Mouse (Mus musculus) intestine, embryonic 15.5 days (tissue): ENCODE measurements around the gene Gm10073. TPM values are rescaled to one million over a fixed set of nuclear protein-coding genes. Genes with fewer than 3 reads are reported as not detected.

ENCODE experiments used
- ATAC-seq: fragments of 200-750 bp; cut with Nextera tagmentation; 2 replicates; pipeline ENCODE4 v1.8.0; 2017; ENCODE audit warnings: moderate TSS enrichment, moderate library complexity
- H3K27ac ChIP-seq: fragments of 300-500 bp; sonication (generic); 2 replicates; pipeline ENCODE4 v1.5.1; 2015; ENCODE audit warnings: mild to moderate bottlenecking, inconsistent platforms
- H3K27me3 ChIP-seq: fragments of 300-500 bp; sonication (generic); replicated peaks from 2 replicates; pipeline ENCODE4 v1.6.1; 2015; ENCODE audit warnings: inconsistent platforms
- H3K36me3 ChIP-seq: fragments of 300-500 bp; sonication (generic); 2 replicates; pipeline ENCODE4 v1.6.1; 2015; ENCODE audit warnings: inconsistent platforms
- H3K4me1 ChIP-seq: fragments of 300-500 bp; sonication (generic); replicated peaks from 2 replicates; pipeline ENCODE4 v1.6.1; 2015; ENCODE audit warnings: inconsistent platforms
- H3K4me2 ChIP-seq: fragments of 300-500 bp; sonication (generic); replicated peaks from 2 replicates; pipeline ENCODE4 v1.6.1; 2015; ENCODE audit warnings: mild to moderate bottlenecking, inconsistent platforms
- H3K4me3 ChIP-seq: fragments of 300-500 bp; sonication (generic); replicated peaks from 2 replicates; pipeline ENCODE4 v1.5.1; 2015; ENCODE audit warnings: inconsistent platforms
- H3K9ac ChIP-seq: fragments of 300-500 bp; sonication (generic); 2 replicates; pipeline ENCODE4 v1.6.1; 2015; ENCODE audit warnings: inconsistent platforms
- H3K9me3 ChIP-seq: fragments of 300-500 bp; sonication (generic); 2 replicates; pipeline ENCODE4 v1.6.1; 2016; ENCODE audit warnings: inconsistent platforms
- WGBS: fragments of 180-500 bp; shearing (Covaris S2); methylation state at CpG from one replicate; pipeline ENCODE4 v1.1.7; 2015; 5-methylcytosine and 5-hydroxymethylcytosine counted together
- polyA plus RNA-seq: library from polyadenylated mRNA; unstranded; fragments of >200 nt; fragmentation: Nextera tagmentation; extraction: Ambion mirVana; gene quantifications from 2 replicates; pipeline ENCODE4 v1.2.1, GENCODE M21; 2015

Gene Gm10073
- polyA plus RNA-seq, 1 experiment from 2014 or later, result 15.5 TPM

GRCm38 (mm10) chr8:106570386-106570785, 2.9 kb downstream of the Gm10073 start:
- no peak overlapping the region for H3K4me2 ChIP-seq
- peak; percentile 71 for ATAC-seq
- no peaks in the 10 kb centered on the region for H3K36me3 ChIP-seq
- H3K4me3 ChIP-seq, result no peak overlapping the region
- H3K9me3 ChIP-seq, result no peaks in the 10 kb centered on the region
- peak overlapping the region; percentile 77 for H3K27ac ChIP-seq
- no peaks in the 10 kb centered on the region for H3K27me3 ChIP-seq
- no peaks in the 10 kb centered on the region for H3K4me1 ChIP-seq
- H3K9ac ChIP-seq, result no peak overlapping the region
- WGBS, result 56% methylated on average over 4 of the region's 4 CpGs

GRCm38 (mm10) chr8:106569006-106569405, 4.3 kb downstream of the Gm10073 start:
- Histone ChIP-seq H3K4me3 (no peak overlapping the region), H3K4me2 (no peak overlapping the region), H3K4me1 (no peaks in the 10 kb centered on the region), H3K9me3 (no peaks in the 10 kb centered on the region), H3K9ac (no peak overlapping the region), H3K27me3 (no peaks in the 10 kb centered on the region), H3K27ac (no peak overlapping the region), H3K36me3 (no peaks in the 10 kb centered on the region)
- ATAC-seq, result no peak
- WGBS, result 85% methylated on average over 7 of the region's 7 CpGs

GRCm38 (mm10) chr8:106563691-106564182, 9.5 kb downstream of the Gm10073 start:
- Histone ChIP-seq H3K4me2 (no peak overlapping the region), H3K27ac (peak overlapping the region; percentile 30), H3K9me3 (no peaks in the 10 kb centered on the region), H3K4me3 (no peak overlapping the region), H3K4me1 (peaks cover 3% of the 10 kb centered on the region; the same call in 1 of the 2 replicates), H3K27me3 (no peaks in the 10 kb centered on the region), H3K36me3 (no peaks in the 10 kb centered on the region), H3K9ac (no peak overlapping the region; the same call in 1 of the 2 replicates)
- ATAC-seq, result peak; percentile 52
- WGBS, result 75% methylated on average over 3 of the region's 3 CpGs

- WGBS, result 24% methylated on average over 21 of the region's 21 CpGs
- 0 out of 2 replicates have a peak overlapping the region, but pooled peaks have one; percentile 17 for H3K4me2 ChIP-seq
- ATAC-seq, result peak; percentile 85
- H3K9me3 ChIP-seq, result no peaks in the 10 kb centered on the region
- no peak overlapping the region for H3K4me3 ChIP-seq
- no peaks in the 10 kb centered on the region for H3K36me3 ChIP-seq
- H3K27me3 ChIP-seq, result no peaks in the 10 kb centered on the region
- peaks cover 3% of the 10 kb centered on the region; the same call in 1 of the 2 replicates for H3K4me1 ChIP-seq
- H3K9ac ChIP-seq, result no peak overlapping the region
- no peak overlapping the region for H3K27ac ChIP-seq
Measured at GRCm38 (mm10) chr8:106561097-106561865, 12.0 kb downstream of the Gm10073 start.

GRCm38 (mm10) chr8:106559844-106560243, 13.4 kb downstream of the Gm10073 start:
- Histone ChIP-seq H3K27ac (no peak overlapping the region), H3K9me3 (no peaks in the 10 kb centered on the region), H3K4me2 (no peak overlapping the region), H3K9ac (no peak overlapping the region), H3K4me1 (peaks cover 3% of the 10 kb centered on the region; the same call in 1 of the 2 replicates), H3K36me3 (no peaks in the 10 kb centered on the region), H3K4me3 (no peak overlapping the region), H3K27me3 (no peaks in the 10 kb centered on the region)
- 39% methylated on average over 9 of the region's 9 CpGs for WGBS
- ATAC-seq, result no peak

GRCm38 (mm10) chr8:106556068-106556645, 17.1 kb downstream of the Gm10073 start:
- no peak overlapping the region for H3K4me2 ChIP-seq
- WGBS, result 66% methylated on average over 6 of the region's 7 CpGs
- no peak overlapping the region for H3K4me3 ChIP-seq
- no peaks in the 10 kb centered on the region for H3K9me3 ChIP-seq
- H3K9ac ChIP-seq, result no peak overlapping the region
- no peak for ATAC-seq
- H3K4me1 ChIP-seq, result no peaks in the 10 kb centered on the region; the same call in 1 of the 2 replicates
- H3K36me3 ChIP-seq, result no peaks in the 10 kb centered on the region
- no peaks in the 10 kb centered on the region for H3K27me3 ChIP-seq
- H3K27ac ChIP-seq, result no peak overlapping the region

- Histone ChIP-seq H3K4me1 (no peaks in the 10 kb centered on the region), H3K36me3 (no peaks in the 10 kb centered on the region), H3K4me3 (no peak overlapping the region), H3K27me3 (no peaks in the 10 kb centered on the region), H3K27ac (no peak overlapping the region), H3K9me3 (no peaks in the 10 kb centered on the region), H3K4me2 (no peak overlapping the region), H3K9ac (no peak overlapping the region)
- WGBS, result 95% methylated on average over 5 of the region's 5 CpGs
- ATAC-seq, result no peak
Measured at GRCm38 (mm10) chr8:106554011-106554410, 19.2 kb downstream of the Gm10073 start.

GRCm38 (mm10) chr8:106550906-106551305, 22.4 kb downstream of the Gm10073 start:
- no peak overlapping the region for H3K27ac ChIP-seq
- H3K36me3 ChIP-seq, result no peaks in the 10 kb centered on the region
- H3K4me2 ChIP-seq, result no peak overlapping the region
- no peak overlapping the region for H3K4me3 ChIP-seq
- 100% methylated on average over 1 of the region's 1 CpGs for WGBS
- H3K4me1 ChIP-seq, result no peaks in the 10 kb centered on the region
- ATAC-seq, result no peak
- H3K9me3 ChIP-seq, result no peaks in the 10 kb centered on the region
- H3K27me3 ChIP-seq, result no peaks in the 10 kb centered on the region
- H3K9ac ChIP-seq, result no peak overlapping the region

- no peaks in the 10 kb centered on the region for H3K27me3 ChIP-seq
- WGBS, result 61% methylated on average over 10 of the region's 10 CpGs
- peak; percentile 79 for ATAC-seq
- no peak overlapping the region for H3K4me2 ChIP-seq
- no peaks in the 10 kb centered on the region for H3K36me3 ChIP-seq
- H3K4me3 ChIP-seq, result no peak overlapping the region
- no peak overlapping the region for H3K9ac ChIP-seq
- no peak overlapping the region for H3K27ac ChIP-seq
- H3K4me1 ChIP-seq, result no peaks in the 10 kb centered on the region
- H3K9me3 ChIP-seq, result no peaks in the 10 kb centered on the region
Measured at GRCm38 (mm10) chr8:106548366-106548936, 24.8 kb downstream of the Gm10073 start.

GRCm38 (mm10) chr8:106546746-106547145, 26.5 kb downstream of the Gm10073 start:
- WGBS, result 89% methylated on average over 7 of the region's 7 CpGs
- Histone ChIP-seq H3K4me2 (no peak overlapping the region), H3K4me3 (no peak overlapping the region), H3K9ac (no peak overlapping the region), H3K9me3 (no peaks in the 10 kb centered on the region), H3K27me3 (no peaks in the 10 kb centered on the region), H3K4me1 (no peaks in the 10 kb centered on the region), H3K27ac (no peak overlapping the region), H3K36me3 (no peaks in the 10 kb centered on the region)
- ATAC-seq, result no peak

- no peak overlapping the region for H3K4me2 ChIP-seq
- H3K36me3 ChIP-seq, result 0 out of 2 replicates have a peak, but pooled peaks cover 2% of the 10 kb centered on the region
Measured at GRCm38 (mm10) chr8:106545149-106545548, 28.1 kb downstream of the Gm10073 start.

GRCm38 (mm10) chr8:106543043-106543442, 30.2 kb downstream of the Gm10073 start:
- Histone ChIP-seq H3K4me2 (no peak overlapping the region), H3K27me3 (no peaks in the 10 kb centered on the region), H3K27ac (no peak overlapping the region), H3K9ac (no peak overlapping the region), H3K4me3 (no peak overlapping the region), H3K9me3 (no peaks in the 10 kb centered on the region), H3K36me3 (0 out of 2 replicates have a peak, but pooled peaks cover 2% of the 10 kb centered on the region), H3K4me1 (no peaks in the 10 kb centered on the region)
- no peak for ATAC-seq
- WGBS, result 86% methylated on average over 8 of the region's 8 CpGs

More at GRCm38 (mm10) chr8:106545149-106545548, 28.1 kb downstream of the Gm10073 start:
- no peak for ATAC-seq
- H3K9me3 ChIP-seq, result no peaks in the 10 kb centered on the region
- 87% methylated on average over 2 of the region's 2 CpGs for WGBS
- H3K4me3 ChIP-seq, result no peak overlapping the region
- no peak overlapping the region for H3K27ac ChIP-seq
- H3K9ac ChIP-seq, result no peak overlapping the region
- no peaks in the 10 kb centered on the region for H3K27me3 ChIP-seq
- no peaks in the 10 kb centered on the region for H3K4me1 ChIP-seq
